ENCODE assay signal across 1 mouse cellular context in genomic region chr6:116636581-116637235, GRCm38 (mm10).
TF ChIP-seq lines count a peak whose summit lies in the region.

No protein-coding gene starts in this region.

TF ChIP-seq in myocyte, 11 proteins besides CTCF, POLR2A, EP300 and RAD21:
- TF ChIP-seq MYOG (IDR thresholded peaks at IDR 0.05; ENCODE audit: control insufficient read depth in 1 of 3, insufficient read depth in 1 of 3, insufficient read length in 2 of 3, low read depth in 2 of 3) (peak in 1 of 3 experiments; percentile 63), TCF3 (IDR thresholded peaks at IDR 0.05; ENCODE audit: insufficient read length, low read depth) (no peak), MYOD1 (IDR thresholded peaks at IDR 0.05; ENCODE audit: control insufficient read depth in 1 of 3, insufficient read length in 2 of 3, low read depth in 2 of 3) (peak in 1 of 3 experiments; percentile 55)
